Mouse (Mus musculus) midbrain, embryonic 16.5 days (tissue): Measurements from ENCODE around the gene Rexo4. TPM values are rescaled to one million over a fixed set of nuclear protein-coding genes. Genes with fewer than 3 reads are reported as not detected.

Source experiments
- ATAC-seq: fragments of 200-750 bp; cut with Nextera tagmentation; 2 replicates; pipeline ENCODE4 v1.8.0; 2017; ENCODE audit warnings: moderate TSS enrichment
- H3K27ac ChIP-seq: fragments of 300-500 bp; sonication (generic); 2 replicates; pipeline ENCODE4 v1.5.1; 2014; ENCODE audit warnings: mild to moderate bottlenecking, low read length, mixed read lengths
- H3K27me3 ChIP-seq: fragments of 300-500 bp; sonication (generic); 2 replicates; pipeline ENCODE4 v1.6.1; 2014; ENCODE audit warnings: low read depth, low read length, mixed read lengths; ENCODE audit not compliant: control insufficient read depth, insufficient read depth
- H3K36me3 ChIP-seq: fragments of 300-500 bp; sonication (generic); 2 replicates; pipeline ENCODE4 v1.6.1; 2014; ENCODE audit warnings: mild to moderate bottlenecking, low read length, moderate library complexity, mixed read lengths; ENCODE audit not compliant: control insufficient read depth, insufficient read depth
- H3K4me1 ChIP-seq: fragments of 300-500 bp; sonication (generic); 2 replicates; pipeline ENCODE4 v1.6.1; 2014; ENCODE audit warnings: mild to moderate bottlenecking, low read length, mixed read lengths; ENCODE audit not compliant: control insufficient read depth, insufficient read depth
- H3K4me2 ChIP-seq: fragments of 300-500 bp; sonication (generic); 2 replicates; pipeline ENCODE4 v1.6.1; 2014; ENCODE audit warnings: mild to moderate bottlenecking, low read length, mixed read lengths
- H3K4me3 ChIP-seq: fragments of 300-500 bp; sonication (generic); 2 replicates; pipeline ENCODE4 v1.5.1; 2014; ENCODE audit warnings: low read depth, mild to moderate bottlenecking, low read length, moderate library complexity, mixed read lengths
- H3K9ac ChIP-seq: fragments of 300-500 bp; sonication (generic); 2 replicates; pipeline ENCODE4 v1.6.1; 2014; ENCODE audit warnings: low read depth, low read length, mixed read lengths
- H3K9me3 ChIP-seq: fragments of 300-500 bp; sonication (generic); replicated peaks from 2 replicates; pipeline ENCODE4 v1.6.1; 2014; ENCODE audit warnings: mild to moderate bottlenecking, low read length, mixed read lengths; ENCODE audit not compliant: control insufficient read depth, poor library complexity, severe bottlenecking
- WGBS: fragments of 180-500 bp; shearing (Covaris S2); extraction: QIAGEN DNeasy Blood & Tissue Kit; methylation state at CpG from one replicate; pipeline ENCODE4 v1.1.7; 2014; 5-methylcytosine and 5-hydroxymethylcytosine counted together
- polyA plus RNA-seq: library from polyadenylated mRNA; unstranded; fragments of >200 nt; fragmentation: Nextera tagmentation; extraction: Ambion mirVana; gene quantifications from 2 replicates; pipeline ENCODE4 v1.2.1, GENCODE M21; 2015

Rexo4 gene
- polyA plus RNA-seq, 1 experiment from 2014 or later, result 35.8 TPM

DNA sequence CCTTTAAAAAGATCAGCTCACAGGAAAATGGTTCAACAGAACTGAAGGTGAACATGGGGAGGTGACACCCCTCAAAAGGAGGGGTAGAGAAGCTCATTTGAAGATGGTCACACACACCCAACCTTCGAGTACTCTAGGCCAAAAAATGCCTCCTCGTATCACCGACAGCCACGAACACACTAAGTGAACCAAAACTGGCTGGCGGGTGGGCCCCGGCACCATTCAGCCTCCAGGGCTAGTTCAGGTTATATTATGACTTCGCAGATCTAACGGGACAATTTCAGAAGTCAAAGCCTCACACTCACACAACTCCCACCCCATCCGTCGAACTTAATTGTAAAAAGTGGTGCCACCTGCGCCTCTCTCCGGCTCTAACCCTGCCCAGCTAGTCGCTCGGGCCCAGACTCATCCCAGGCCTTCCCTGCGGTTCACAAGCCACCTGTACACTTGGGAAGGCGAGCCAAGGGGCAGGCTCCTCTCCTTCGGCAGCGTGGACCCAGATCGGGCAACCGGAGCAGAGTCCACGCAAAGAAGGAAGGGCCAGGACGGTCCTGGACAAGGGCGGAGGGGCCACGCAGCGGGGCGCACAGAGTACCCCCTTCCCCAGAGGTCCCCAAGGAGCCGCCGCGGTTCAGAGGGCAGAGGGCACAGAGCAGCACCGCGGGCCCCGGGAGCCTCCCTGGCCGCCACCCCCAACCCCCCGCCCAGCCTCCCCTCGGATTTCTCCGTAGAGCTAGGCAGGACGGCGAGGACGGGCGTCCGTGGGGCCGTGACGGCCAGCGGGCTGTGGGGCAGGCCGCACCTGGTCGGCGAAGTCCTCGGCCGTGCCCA is 31.5 kb downstream of the Rexo4 start:
- peaks cover 10% of the 10 kb centered on the region; the same call in 1 of the 2 replicates for H3K36me3 ChIP-seq
- peak overlapping the region; percentile 80 for H3K27ac ChIP-seq
- no peaks in the 10 kb centered on the region for H3K9me3 ChIP-seq
- H3K4me3 ChIP-seq, result peak overlapping the region; percentile 96
- H3K4me2 ChIP-seq, result peak overlapping the region; percentile 80
- no peaks in the 10 kb centered on the region for H3K27me3 ChIP-seq
- ATAC-seq, result peak; percentile 24; the same call in 1 of the 2 replicates
- WGBS, result 3% methylated on average over 37 of the region's 49 CpGs
- peaks cover 25% of the 10 kb centered on the region for H3K4me1 ChIP-seq
- peak overlapping the region; percentile 99 for H3K9ac ChIP-seq

DNA sequence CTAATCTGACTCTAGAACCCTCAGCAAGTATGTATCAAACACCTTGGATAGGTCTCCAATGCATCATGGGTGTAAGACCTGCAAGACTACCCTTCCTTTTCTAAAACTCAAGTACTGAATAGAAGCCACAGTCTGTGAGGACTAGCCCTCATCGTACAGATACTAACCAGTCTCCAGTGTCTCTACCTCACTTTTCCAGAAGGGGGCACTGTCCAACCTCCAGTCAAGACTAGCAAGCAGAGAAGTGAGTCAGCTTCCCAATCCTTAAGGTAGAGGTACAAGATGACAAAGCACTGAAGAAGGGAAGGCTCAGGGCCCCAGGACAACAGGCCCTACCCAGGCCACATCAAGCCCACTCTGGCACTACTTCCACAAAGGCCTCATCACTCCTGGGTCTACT is 33.8 kb downstream of the Rexo4 start:
- Histone ChIP-seq H3K4me1 (peaks cover 25% of the 10 kb centered on the region), H3K27me3 (no peaks in the 10 kb centered on the region), H3K36me3 (peaks cover 23% of the 10 kb centered on the region), H3K9me3 (no peaks in the 10 kb centered on the region), H3K4me2 (no peak overlapping the region), H3K4me3 (no peak overlapping the region), H3K9ac (no peak overlapping the region), H3K27ac (no peak overlapping the region)
- WGBS, result 13% methylated on average over 1 of the region's 1 CpGs
- no peak for ATAC-seq

DNA sequence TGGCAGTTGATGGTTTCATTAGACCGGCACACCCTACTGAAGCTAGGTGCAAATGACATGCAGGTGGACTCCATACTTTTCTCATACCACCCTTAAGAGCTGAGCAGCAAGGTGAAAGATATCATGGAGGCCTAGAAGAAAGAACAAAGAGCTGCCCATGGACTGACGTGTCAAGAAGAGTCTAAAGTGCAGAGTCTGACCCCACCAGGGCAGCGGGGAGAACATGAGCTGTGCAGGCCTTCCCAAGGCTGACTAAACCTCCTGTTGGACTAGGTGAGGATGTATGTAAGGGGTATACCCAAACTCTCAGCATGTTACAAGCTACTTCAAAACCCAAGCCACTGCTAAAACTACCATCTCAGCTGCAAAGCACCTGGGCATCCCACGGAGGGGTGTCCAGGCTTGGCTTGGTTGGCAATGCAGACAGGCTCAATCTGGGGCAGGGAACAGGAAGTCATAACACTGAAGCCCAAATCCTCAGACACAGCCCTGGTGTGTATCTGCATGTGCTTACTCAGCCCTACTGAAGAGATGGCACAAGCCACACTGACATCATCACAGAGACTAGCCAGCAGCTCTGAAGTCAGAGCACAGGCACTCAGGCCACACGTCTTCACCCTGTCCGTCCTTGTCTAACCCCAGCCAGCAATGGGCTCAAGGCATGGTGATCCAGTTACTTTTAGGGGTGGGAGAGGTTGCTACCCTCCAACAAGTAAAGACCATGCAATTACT is 36.3 kb downstream of the Rexo4 start:
- ATAC-seq, result no peak
- peaks cover 33% of the 10 kb centered on the region for H3K36me3 ChIP-seq

DNA sequence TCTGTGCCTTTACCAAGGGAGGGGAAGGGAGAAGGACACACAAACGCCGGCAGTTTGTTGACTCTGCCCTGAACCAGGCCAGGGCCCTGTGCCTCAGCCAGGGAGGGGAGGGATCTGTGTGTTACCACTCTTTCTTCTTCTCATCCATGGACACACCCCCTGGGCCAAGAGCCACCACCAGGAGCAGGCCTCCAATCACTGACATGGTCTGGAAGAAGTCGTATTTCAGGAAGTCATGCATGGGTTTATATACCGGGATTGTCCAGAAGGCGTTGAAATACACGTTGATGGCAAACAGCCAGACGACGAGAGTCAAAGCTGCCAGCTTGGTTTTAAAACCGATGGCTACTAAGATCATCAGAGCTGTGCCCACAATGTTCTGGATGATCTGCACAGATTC is 42.4 kb downstream of the Rexo4 start:
- no peak overlapping the region for H3K4me2 ChIP-seq
- H3K4me1 ChIP-seq, result peaks cover 13% of the 10 kb centered on the region
- H3K36me3 ChIP-seq, result peaks cover 47% of the 10 kb centered on the region
- no peaks in the 10 kb centered on the region for H3K27me3 ChIP-seq
- ATAC-seq, result no peak
- no peak overlapping the region for H3K4me3 ChIP-seq
- no peak overlapping the region for H3K9ac ChIP-seq
- whole genome bisulfite sequencing, result 84% methylated on average over 9 of the region's 9 CpGs
- no peak overlapping the region for H3K27ac ChIP-seq
- H3K9me3 ChIP-seq, result no peaks in the 10 kb centered on the region

More for the DNA sequence above, 36.3 kb downstream of the Rexo4 start:
- Histone ChIP-seq H3K27ac (no peak overlapping the region), H3K27me3 (no peaks in the 10 kb centered on the region), H3K4me1 (peaks cover 25% of the 10 kb centered on the region), H3K4me3 (no peak overlapping the region), H3K4me2 (no peak overlapping the region), H3K9ac (no peak overlapping the region), H3K9me3 (no peaks in the 10 kb centered on the region)
- 96% methylated on average over 6 of the region's 6 CpGs for WGBS

DNA sequence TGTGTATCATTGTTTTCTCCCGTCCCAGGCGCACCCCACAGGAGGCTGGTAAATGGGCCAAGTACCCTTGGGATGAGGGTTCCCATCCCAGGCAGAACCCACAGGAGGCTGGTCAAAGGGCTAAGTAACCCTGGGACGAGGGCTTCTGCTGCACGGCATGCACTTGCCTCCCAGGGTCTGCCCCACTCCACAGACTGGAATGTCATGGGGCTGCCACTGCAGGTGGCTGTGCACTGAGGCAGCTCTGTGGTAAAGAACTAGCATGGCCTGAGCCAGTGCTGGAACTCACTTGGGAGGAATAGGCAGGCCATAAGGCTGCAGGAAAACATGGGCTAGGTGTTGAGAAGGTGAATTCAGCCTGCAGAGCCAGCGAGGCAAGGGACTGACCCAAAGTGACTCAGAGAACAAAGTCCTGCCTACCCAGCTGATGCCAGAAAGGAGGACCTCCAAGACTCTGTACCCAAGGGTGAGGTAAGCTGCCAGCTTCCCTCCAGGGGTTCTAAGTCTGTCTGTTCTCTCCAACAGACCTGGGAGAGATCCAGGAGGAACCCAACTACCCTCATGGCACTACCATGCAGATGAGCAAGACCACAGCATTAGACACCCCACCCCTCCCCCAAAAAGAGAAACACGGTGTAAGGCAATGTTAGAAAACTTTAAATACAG is 43.9 kb downstream of the Rexo4 start:
- no peak overlapping the region for H3K9ac ChIP-seq
- no peak overlapping the region for H3K27ac ChIP-seq
- ATAC-seq, result no peak
- no peak overlapping the region for H3K4me2 ChIP-seq
- H3K27me3 ChIP-seq, result no peaks in the 10 kb centered on the region
- H3K9me3 ChIP-seq, result no peaks in the 10 kb centered on the region
- WGBS, result 90% methylated on average over 6 of the region's 6 CpGs
- no peak overlapping the region for H3K4me3 ChIP-seq
- H3K4me1 ChIP-seq, result peaks cover 16% of the 10 kb centered on the region
- peaks cover 34% of the 10 kb centered on the region for H3K36me3 ChIP-seq

DNA sequence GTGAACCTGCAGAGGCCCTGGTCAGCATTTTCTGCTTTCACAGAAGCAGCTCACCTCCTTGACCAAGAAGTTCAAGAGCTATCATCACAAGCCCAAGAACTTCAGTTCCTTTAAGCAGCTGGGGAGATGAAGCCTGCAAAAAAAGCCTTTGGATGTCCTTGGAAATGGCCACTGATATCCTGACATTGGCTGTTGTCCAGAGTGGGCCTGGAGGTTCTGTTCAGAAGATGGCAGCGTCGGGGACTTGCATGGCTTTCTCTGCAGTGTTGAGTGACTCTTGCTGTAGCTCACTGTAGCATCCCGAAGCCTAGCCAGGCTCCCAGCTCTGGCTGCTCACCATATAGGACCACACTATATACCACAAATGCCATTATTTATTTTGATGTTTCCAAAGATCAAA is 44.5 kb downstream of the Rexo4 start:
- Histone ChIP-seq H3K27ac (no peak overlapping the region), H3K4me3 (no peak overlapping the region), H3K36me3 (peaks cover 29% of the 10 kb centered on the region), H3K4me1 (peaks cover 21% of the 10 kb centered on the region), H3K9ac (no peak overlapping the region), H3K9me3 (no peaks in the 10 kb centered on the region), H3K4me2 (no peak overlapping the region), H3K27me3 (no peaks in the 10 kb centered on the region)
- ATAC-seq, result no peak
- WGBS, result 93% methylated on average over 3 of the region's 3 CpGs

DNA sequence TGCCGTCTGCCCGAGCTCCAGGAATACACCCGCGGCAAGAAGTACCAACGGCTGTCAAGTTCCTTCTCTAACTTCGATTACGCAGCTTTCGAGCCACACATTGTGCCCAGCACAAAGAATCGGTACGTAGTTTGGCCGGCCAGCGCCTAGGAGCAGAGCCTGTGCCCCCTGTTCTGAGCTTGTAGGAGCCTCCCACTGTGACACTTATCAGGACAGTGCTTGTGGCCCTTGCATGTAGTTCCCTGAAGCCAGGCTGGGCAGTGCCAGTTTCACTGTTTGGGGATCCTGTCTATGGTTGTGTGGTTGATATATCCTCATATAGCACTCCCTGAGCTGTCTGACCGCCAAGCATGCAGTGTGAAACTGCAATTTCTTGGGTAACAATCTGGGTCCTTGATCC is 47.4 kb downstream of the Rexo4 start:
- Histone ChIP-seq H3K4me3 (peak overlapping the region; percentile 75), H3K4me1 (peaks cover 28% of the 10 kb centered on the region), H3K9me3 (no peaks in the 10 kb centered on the region), H3K27ac (peak overlapping the region; percentile 83), H3K36me3 (peaks cover 49% of the 10 kb centered on the region), H3K9ac (peak overlapping the region; percentile 83), H3K4me2 (peak overlapping the region; percentile 99), H3K27me3 (no peaks in the 10 kb centered on the region)
- WGBS, result 3% methylated on average over 13 of the region's 13 CpGs
- ATAC-seq, result peak; percentile 9

DNA sequence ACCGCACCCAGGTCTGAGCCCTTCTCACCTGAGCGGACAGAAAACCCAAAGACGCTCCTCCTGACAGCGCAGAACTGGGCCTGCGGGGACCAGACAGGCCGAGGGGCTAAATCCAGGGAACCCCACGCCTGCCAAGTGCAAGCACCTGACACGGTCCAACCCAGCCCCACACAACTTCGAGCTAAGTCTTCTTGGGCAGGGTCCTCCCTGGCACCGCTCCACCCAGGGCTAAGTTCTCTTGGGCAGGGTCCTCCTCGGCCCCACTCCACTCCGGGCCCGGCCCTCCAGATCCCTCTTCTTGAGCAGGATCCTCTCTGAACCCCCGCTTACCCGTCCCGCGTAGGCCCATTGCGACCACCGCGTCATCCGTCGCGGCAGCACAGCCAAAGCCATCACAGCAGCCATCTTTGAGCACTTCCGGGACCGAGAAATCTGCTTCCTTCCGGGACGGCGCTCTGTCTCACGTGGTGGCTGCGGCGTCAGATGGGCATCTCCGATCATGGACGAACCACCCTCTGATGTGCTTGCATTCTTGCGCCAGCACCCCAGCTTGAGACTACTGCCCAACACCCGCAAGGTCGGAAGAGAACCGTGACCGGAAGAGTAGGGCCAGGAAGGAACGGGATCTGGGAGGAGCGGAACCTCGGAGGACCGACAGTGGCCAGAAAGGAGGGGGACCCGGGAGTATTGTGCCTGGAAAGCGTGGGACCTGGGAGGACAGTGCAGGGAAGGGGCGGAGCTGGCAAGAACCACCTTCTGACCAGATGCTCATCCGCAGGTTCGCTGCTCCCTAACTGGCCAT is 48.1 kb downstream of the Rexo4 start, which contains the start of the genes Surf2 and Surf1:
Surf2 (plus strand) TSS at position 441 of the 802 bp plus-strand sequence.
Surf1 (minus strand) TSS at position 604 of the 802 bp plus-strand sequence.
- peak within 1 kb of the TSS; percentile 75 for H3K4me3 ChIP-seq
- peak within 1 kb of the TSS; percentile 99 for H3K4me2 ChIP-seq
- H3K4me1 ChIP-seq, result peaks cover 32% of the 10 kb centered on the region
- no peaks in the 10 kb centered on the region for H3K9me3 ChIP-seq
- peaks cover 49% of the 10 kb centered on the region for H3K36me3 ChIP-seq
- H3K27me3 ChIP-seq, result no peaks in the 10 kb centered on the region
- peak; percentile 87 for ATAC-seq
- H3K27ac ChIP-seq, result peak within 1 kb of the TSS; percentile 83
- 3% methylated on average over 46 of the region's 47 CpGs for WGBS
- peak within 1 kb of the TSS; percentile 83 for H3K9ac ChIP-seq
